Mouse (Mus musculus) liver, embryonic 14.5 days (tissue): ENCODE data around the gene Adamts8. TPM values are rescaled to one million over a fixed set of nuclear protein-coding genes. Genes with fewer than 3 reads are reported as not detected.

ENCODE experiments used
- ATAC-seq: fragments of 200-750 bp; cut with Nextera tagmentation; 2 replicates; pipeline ENCODE4 v1.8.0; 2017; ENCODE audit warnings: moderate number of reproducible peaks, mild to moderate bottlenecking, moderate library complexity; ENCODE audit not compliant: insufficient read depth
- DNase-seq, 3 experiments: peaks; one replicate each; pipeline ENCODE4 v3.0.0-alpha.2; 2012 to 2013; ENCODE audit warnings: low read depth in 3 of 3, low spot score in 3 of 3
- H3K27ac ChIP-seq: fragments of 300-500 bp; sonication (generic); 2 replicates; pipeline ENCODE4 v1.5.1; 2014; ENCODE audit warnings: moderate library complexity, mild to moderate bottlenecking, control low read depth, inconsistent platforms
- H3K27me3 ChIP-seq: fragments of 300-500 bp; sonication (generic); 2 replicates; pipeline ENCODE4 v1.6.1; 2014; ENCODE audit warnings: mild to moderate bottlenecking, low read length, moderate library complexity; ENCODE audit not compliant: control insufficient read depth, insufficient read depth
- H3K36me3 ChIP-seq: fragments of 300-500 bp; sonication (generic); replicated peaks from 2 replicates; pipeline ENCODE4 v1.6.1; 2014; ENCODE audit warnings: low read depth; ENCODE audit not compliant: control insufficient read depth, insufficient read depth
- H3K4me1 ChIP-seq, 2 experiments: fragments of 200-500 bp in 1 of 2; fragments of 300-500 bp in 1 of 2; sonication (generic) in 1 of 2; replicated peaks; 2 replicates each; pipeline ENCODE4 v1.6.1; 2012 to 2014; ENCODE audit warnings: antibody characterized with exemption in 1 of 2, inconsistent platforms in 1 of 2, low read length in 1 of 2; ENCODE audit not compliant: control insufficient read depth in 2 of 2, insufficient read depth in 2 of 2
- H3K4me2 ChIP-seq: fragments of 300-500 bp; sonication (generic); 2 replicates; pipeline ENCODE4 v1.6.1; 2014; ENCODE audit warnings: low read depth, mild to moderate bottlenecking, control low read depth, moderate library complexity
- H3K4me3 ChIP-seq, 2 experiments: fragments of 200-500 bp in 1 of 2; fragments of 300-500 bp in 1 of 2; sonication (generic) in 1 of 2; 2 replicates each; pipeline ENCODE4 v1.5.1; 2012 to 2014; ENCODE audit warnings: low read depth in 2 of 2, low read length in 2 of 2, mild to moderate bottlenecking in 2 of 2, control low read depth in 1 of 2, inconsistent platforms in 1 of 2, moderate library complexity in 1 of 2; ENCODE audit not compliant: insufficient read depth in 1 of 2
- H3K9ac ChIP-seq: fragments of 300-500 bp; sonication (generic); replicated peaks from 2 replicates; pipeline ENCODE4 v1.6.1; 2014; ENCODE audit warnings: mild to moderate bottlenecking, control low read depth, moderate library complexity
- H3K9me3 ChIP-seq: fragments of 300-500 bp; sonication (generic); 2 replicates; pipeline ENCODE4 v1.6.1; 2016; ENCODE audit warnings: low read length, mixed read lengths; ENCODE audit not compliant: control insufficient read depth
- CTCF ChIP-seq: IDR thresholded peaks from 2 replicates; pipeline ENCODE4 v1.5.1; 2016; ENCODE audit warnings: antibody characterized with exemption, low read depth, control low read depth
- EP300 ChIP-seq: IDR thresholded peaks from 2 replicates; pipeline ENCODE4 v1.6.1; 2016; ENCODE audit warnings: antibody characterized with exemption, low read depth
- WGBS: fragments of 180-500 bp; shearing (Covaris S2); extraction: QIAGEN DNeasy Blood & Tissue Kit; methylation state at CpG from one replicate; pipeline ENCODE4 v1.1.7; 2014; ENCODE audit not compliant: insufficient replicate concordance; 5-methylcytosine and 5-hydroxymethylcytosine counted together
- polyA plus RNA-seq, 2 experiments: library from polyadenylated mRNA; depleted of rRNA in 1 of 2; stranded (reverse) in 1 of 2; unstranded in 1 of 2; fragments of >200 nt; fragmentation: Nextera tagmentation in 1 of 2; extraction: Ambion mirVana in 1 of 2; gene quantifications; 2 replicates each; pipeline versions ENCODE4 v1.2.1 to v1.2.3; 2012 to 2014

Gene Adamts8
- polyA plus RNA-seq, 2 experiments: 0.04 to 0.07 TPM

DNA sequence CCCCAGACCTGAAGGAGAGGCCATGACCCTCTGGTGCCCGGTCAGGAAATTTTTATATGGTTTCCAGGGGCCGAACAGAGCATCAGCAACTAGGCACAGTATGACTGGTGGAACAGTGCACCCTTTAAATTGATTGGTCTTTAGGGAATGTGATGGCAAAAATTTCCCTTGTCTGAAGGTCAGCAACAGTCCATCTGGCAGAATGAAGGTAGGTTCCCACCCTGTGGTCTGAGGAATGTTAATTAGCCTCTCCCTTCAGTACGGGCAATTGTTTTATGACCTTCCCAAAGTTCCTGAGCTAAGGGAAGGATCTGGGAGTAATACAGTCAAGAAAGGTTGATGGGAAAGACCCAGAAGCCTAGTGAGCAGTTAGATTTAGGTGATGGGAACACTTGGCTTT lies 67.7 kb downstream of the Adamts8 start:
- TF ChIP-seq CTCF (no peak), EP300 (no peak)
- Histone ChIP-seq H3K4me2 (no peak overlapping the region), H3K27ac (no peak overlapping the region), H3K9ac (no peak overlapping the region), H3K4me1 (no peaks in the 10 kb centered on the region), H3K36me3 (no peaks in the 10 kb centered on the region), H3K9me3 (no peaks in the 10 kb centered on the region), H3K4me3 (no peak overlapping the region), H3K27me3 (no peaks in the 10 kb centered on the region)
- ATAC-seq: no peak
- DNase-seq: no peak
- 53% methylated on average over 3 of the region's 3 CpGs for WGBS

GRCm38 (mm10) chr9:31010749-31011148 lies 68.4 kb downstream of the Adamts8 start:
- WGBS: 50% methylated on average over 3 of the region's 3 CpGs

GRCm38 (mm10) chr9:31011533-31011932 lies 69.2 kb downstream of the Adamts8 start:
- TF ChIP-seq EP300: no peak
- no peak for TF ChIP-seq CTCF
- no peaks in the 10 kb centered on the region for H3K36me3 ChIP-seq
- ATAC-seq (no peak), DNase-seq (no peak)
- no peaks in the 10 kb centered on the region for H3K4me1 ChIP-seq
- no peak overlapping the region for H3K4me2 ChIP-seq
- no peak overlapping the region for H3K9ac ChIP-seq
- H3K4me3 ChIP-seq: no peak overlapping the region
- WGBS: 21% methylated on average over 1 of the region's 1 CpGs
- H3K27me3 ChIP-seq: no peaks in the 10 kb centered on the region
- H3K9me3 ChIP-seq: no peaks in the 10 kb centered on the region
- H3K27ac ChIP-seq: no peak overlapping the region

More at GRCm38 (mm10) chr9:31010749-31011148, 68.4 kb downstream of the Adamts8 start:
- Histone ChIP-seq H3K4me3 (no peak overlapping the region), H3K36me3 (no peaks in the 10 kb centered on the region), H3K27me3 (no peaks in the 10 kb centered on the region), H3K9me3 (no peaks in the 10 kb centered on the region), H3K4me1 (no peaks in the 10 kb centered on the region), H3K27ac (no peak overlapping the region), H3K4me2 (no peak overlapping the region), H3K9ac (no peak overlapping the region)
- ATAC-seq (no peak), DNase-seq (no peak)
- TF ChIP-seq CTCF (no peak), EP300 (no peak)

- Histone ChIP-seq H3K9me3 (no peaks in the 10 kb centered on the region), H3K36me3 (no peaks in the 10 kb centered on the region), H3K27me3 (no peaks in the 10 kb centered on the region), H3K9ac (no peak overlapping the region), H3K4me3 (no peak overlapping the region), H3K27ac (no peak overlapping the region), H3K4me1 (no peaks in the 10 kb centered on the region), H3K4me2 (no peak overlapping the region)
- ATAC-seq (no peak), DNase-seq (no peak)
- WGBS: 57% methylated on average over 4 of the region's 4 CpGs
- TF ChIP-seq CTCF: no peak
- TF ChIP-seq EP300: no peak
Measured at GRCm38 (mm10) chr9:31012674-31013073, 70.3 kb downstream of the Adamts8 start.

- no peak for TF ChIP-seq EP300
- no peak for TF ChIP-seq CTCF
- Histone ChIP-seq H3K4me1 (no peaks in the 10 kb centered on the region), H3K27ac (no peak overlapping the region), H3K36me3 (no peaks in the 10 kb centered on the region), H3K9me3 (no peaks in the 10 kb centered on the region), H3K9ac (no peak overlapping the region), H3K4me3 (no peak overlapping the region), H3K4me2 (no peak overlapping the region), H3K27me3 (no peaks in the 10 kb centered on the region)
- DNase-seq: no peak
- WGBS: 49% methylated on average over 4 of the region's 4 CpGs
- no peak for ATAC-seq
Measured at GRCm38 (mm10) chr9:31013415-31013814, 71.1 kb downstream of the Adamts8 start.

Other genes with a start within 250 kb of the Adamts8 start
- 0.29 and 0.38 TPM in 2 replicates for gene Adamts15, start 20.1 kb upstream of the Adamts8 start, polyA plus RNA-seq (2012; rRNA removed)
- gene Adamts15, start 20.1 kb upstream of the Adamts8 start, polyA plus RNA-seq (2014; fragmentation: Nextera tagmentation; extraction: Ambion mirVana): 0.33 and 0.49 TPM in 2 replicates
- gene Zbtb44, start 88.1 kb downstream of the Adamts8 start, polyA plus RNA-seq (2012; rRNA removed): 3.0 and 4.0 TPM in 2 replicates
- gene Zbtb44, start 88.1 kb downstream of the Adamts8 start, polyA plus RNA-seq (2014; fragmentation: Nextera tagmentation; extraction: Ambion mirVana): 5.6 and 6.3 TPM in 2 replicates
- gene St14, start 189.3 kb downstream of the Adamts8 start, polyA plus RNA-seq (2012; rRNA removed): 0.22 and 0.37 TPM in 2 replicates
- gene St14, start 189.3 kb downstream of the Adamts8 start, polyA plus RNA-seq (2014; fragmentation: Nextera tagmentation; extraction: Ambion mirVana): 0.14 and 0.33 TPM in 2 replicates